Mouse (Mus musculus) embryo, embryonic 11.5 days (tissue): ENCODE data around the gene Ephx3.

Experiments
- DNase-seq: peaks from one replicate; pipeline ENCODE4 v3.0.0-alpha.2; 2012; ENCODE audit warnings: low read depth, low spot score

Ephx3 gene

DNA sequence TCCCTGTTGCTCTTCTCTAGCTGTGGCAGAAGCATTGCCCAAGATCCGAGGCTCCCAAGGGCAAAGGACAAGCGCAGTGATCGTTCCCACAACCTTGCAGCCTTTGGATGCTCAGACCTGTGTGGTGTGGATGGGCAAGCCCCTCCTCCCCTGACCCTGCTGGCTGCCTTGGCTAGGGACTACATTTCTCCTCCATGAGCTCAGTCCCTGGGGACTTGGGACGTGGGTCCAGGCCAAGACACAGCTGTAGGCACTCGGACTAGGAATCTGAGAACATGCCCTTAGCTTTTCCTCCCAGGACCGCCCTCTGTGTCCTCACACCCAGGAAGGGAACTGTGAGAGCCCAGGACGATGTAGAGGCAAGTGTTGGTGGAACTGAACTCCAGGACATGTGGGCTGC lies 16.2 kb downstream of the Ephx3 start:
- no peak for DNase-seq

DNA sequence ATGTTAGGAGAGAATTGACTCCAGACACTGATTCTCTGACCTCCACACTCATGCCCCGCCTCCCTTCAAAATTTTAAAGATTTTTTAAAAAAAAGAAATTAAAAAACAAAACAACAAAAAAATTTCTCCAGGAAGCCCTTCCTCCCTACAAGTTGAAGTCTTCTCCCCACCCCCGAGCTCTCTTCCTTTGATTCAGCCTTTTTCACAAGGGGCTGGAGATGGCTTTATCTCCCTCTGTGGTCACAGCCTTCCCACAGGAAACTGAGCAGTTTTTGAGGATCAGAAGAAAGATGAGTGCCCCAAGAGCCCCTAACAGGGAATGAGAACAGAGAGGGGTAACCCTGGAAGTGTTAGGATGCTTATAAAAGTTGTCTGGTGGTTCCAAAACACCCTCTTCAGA lies 16.9 kb downstream of the Ephx3 start:
- DNase-seq: no peak

GRCm38 (mm10) chr17:32169518-32170225 lies 19.7 kb downstream of the Ephx3 start:
- no peak for DNase-seq

DNA sequence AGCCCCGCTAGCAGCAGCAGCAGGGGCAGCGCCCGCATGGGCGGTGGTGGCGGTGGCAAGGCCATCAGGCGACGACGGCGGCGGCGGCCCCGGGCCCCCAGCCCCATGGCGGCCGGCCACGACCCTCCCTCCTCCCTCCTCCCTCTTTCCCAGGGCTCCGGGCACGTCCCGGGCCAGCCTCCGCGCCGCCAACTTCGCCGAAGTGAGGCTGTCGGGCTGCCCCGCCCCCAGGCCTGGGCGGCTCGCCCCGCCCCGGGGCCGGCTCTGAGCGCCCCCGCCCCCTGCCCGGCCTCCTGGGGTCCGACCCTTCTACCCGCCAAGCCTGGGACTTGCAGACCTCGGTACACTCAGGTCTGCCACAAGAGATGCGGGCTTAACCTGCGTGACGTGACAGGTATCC lies 22.7 kb downstream of the Ephx3 start, which contains the start of gene Notch3:
TSS of gene Notch3 (minus strand) at position 166 of the 400 bp plus-strand sequence.
- peak; percentile 65 for DNase-seq

GRCm38 (mm10) chr17:32165803-32166595 lies 23.4 kb downstream of the Ephx3 start:
- DNase-seq: peak; percentile 82

DNA sequence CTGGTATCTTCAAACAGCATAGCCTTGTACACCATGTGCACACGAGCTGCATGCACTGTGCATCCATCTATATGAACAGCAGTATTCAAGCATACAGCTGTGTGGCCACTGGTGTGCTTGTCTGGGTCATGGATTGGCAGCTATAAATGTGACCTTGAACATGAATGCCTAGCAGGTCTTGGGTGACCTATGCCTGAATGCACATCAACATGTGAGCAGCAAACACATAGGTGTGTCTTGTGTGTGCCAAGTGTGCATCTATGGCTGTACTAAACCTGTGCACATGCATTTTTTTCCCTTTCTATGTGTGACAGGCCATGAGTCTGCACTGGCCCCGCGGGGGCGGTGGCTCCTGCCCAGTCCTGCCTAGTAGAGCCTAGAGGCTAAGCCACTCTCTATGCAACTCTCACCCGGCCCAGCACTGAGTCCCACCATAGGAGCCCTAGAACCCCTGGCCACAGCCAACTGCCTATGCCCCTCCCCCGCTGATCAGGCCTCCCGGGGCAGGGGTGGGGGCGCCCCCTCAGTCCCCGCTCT lies 24.0 kb downstream of the Ephx3 start:
- DNase-seq: no peak

DNA sequence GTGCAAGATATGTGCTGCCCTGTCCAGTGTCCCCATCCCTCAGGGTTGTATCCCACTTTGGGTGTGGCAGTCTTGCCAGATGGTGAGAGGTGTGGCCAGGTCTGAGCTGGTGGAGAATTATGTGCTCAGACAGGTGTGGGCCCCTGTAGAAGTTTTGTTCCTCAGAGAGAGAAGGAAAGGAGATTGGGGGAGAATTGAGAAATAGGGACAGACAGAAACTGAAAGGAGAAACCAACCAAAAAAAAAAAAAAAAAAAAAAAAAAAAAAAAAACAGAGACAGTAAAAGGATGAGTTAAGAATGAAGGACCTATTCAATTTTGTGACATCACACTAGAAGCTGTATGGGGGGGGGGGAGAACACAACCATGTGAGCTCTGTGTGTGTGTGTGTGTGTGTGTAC lies 24.6 kb downstream of the Ephx3 start:
- DNase-seq: no peak

DNA sequence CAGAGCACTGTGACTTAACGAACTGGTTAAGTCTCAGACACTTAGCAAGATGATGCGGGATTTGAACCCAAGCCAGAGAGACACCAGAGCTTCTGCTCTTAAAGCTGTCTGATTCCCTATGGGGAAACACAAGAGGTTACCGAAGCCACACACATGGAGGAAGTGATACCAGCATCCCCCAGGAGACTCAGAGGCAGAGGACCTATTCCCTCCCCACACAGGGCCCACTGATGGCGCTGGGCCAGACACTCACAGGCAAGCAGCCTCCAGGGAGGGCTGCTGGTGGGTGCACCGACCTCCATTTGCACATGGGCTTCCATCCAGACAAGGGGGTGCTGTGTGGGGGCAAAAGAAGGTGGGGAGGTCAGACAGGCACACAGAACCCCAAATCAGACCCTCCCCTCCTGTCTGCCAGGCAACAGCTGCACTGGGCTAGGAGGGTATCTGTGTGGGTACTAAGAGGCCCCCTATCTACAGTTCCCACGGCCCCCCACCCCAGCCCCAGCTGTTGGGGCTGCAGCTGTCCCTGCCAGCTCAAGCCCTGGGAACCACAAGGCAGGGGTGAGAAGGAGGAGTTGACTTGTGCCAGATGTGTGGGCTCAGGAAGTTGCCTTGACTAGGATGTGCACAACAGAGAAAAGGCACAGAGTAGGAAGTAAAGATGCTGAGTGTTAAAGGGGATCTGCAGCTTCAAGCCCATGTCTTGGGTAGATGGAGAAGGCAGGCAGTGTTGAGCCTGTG lies 25.3 kb downstream of the Ephx3 start:
- no peak for DNase-seq

- DNase-seq: no peak
Observed at GRCm38 (mm10) chr17:32162112-32162850, 27.1 kb downstream of the Ephx3 start.

- no peak for DNase-seq
Observed at GRCm38 (mm10) chr17:32160882-32161281, 28.5 kb downstream of the Ephx3 start.

- no peak for DNase-seq
Observed at GRCm38 (mm10) chr17:32158841-32159240, 30.5 kb downstream of the Ephx3 start.

DNA sequence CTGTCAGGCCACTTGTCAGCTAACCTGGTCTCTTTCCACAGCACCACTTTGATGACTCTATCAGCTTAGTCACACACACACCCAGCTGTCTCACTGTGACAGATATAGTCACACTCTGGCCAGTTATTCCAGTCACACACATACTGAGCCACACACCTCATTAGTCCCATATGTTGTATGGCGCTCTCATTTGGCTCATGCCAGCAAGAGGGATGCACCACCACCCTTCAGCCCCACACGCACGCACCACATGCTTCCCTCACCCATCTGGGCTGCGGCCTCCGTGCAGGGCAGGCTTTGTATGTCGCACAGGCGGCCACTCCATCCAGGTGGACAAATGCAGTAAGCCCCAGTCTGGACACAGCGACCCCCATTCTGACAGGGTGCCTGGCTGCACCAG lies 42.6 kb downstream of the Ephx3 start:
- DNase-seq: no peak

DNA sequence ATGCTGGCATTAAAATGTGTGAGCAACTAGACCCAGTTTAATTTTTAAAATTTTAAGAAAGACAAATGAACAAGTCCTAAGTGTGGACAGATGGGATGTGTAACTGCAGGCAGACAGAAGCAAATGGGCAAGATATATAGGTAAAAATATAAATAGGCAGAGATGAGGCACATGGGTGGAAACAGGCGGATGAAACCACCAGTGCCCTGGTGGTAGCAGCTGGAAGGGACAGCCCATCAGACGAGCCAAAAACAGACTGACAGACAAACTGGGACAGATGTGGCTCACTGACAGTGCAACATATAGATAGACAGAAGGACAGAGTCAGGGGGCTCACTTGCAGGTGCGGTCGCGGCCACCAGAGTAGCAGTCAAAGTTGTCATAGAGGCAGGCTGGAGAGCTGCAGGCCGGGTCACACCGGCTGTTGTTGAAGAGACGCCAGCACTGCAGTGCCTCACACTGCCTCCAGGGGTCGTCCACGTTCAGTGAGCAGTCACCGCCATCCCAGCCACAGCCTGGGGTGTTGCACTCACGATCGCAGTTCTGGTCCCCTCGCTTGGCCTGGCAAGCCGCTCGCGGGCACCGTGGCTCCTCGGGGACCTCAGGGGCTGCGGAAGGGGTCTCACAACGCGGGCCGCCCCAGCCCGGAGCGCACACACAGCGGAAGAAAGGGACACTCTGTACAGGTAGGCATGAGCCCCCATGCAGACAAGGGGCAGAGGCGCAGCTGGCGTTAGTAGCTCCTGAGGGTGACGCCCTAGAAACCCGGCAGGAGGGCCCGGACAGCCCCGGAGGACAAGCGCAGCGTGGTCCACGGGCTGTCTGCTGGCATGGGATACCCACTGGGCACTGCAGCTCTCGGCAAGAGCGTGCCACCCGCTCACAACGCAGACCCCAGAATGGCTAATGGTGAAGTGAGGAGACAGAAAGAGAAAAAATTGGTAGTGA lies 46.2 kb downstream of the Ephx3 start:
- DNase-seq: peak; percentile 59

GRCm38 (mm10) chr17:32142234-32142633 lies 47.1 kb downstream of the Ephx3 start:
- DNase-seq: no peak
